26 mouse cellular contexts compared by ENCODE assay signal in the genomic region with DNA sequence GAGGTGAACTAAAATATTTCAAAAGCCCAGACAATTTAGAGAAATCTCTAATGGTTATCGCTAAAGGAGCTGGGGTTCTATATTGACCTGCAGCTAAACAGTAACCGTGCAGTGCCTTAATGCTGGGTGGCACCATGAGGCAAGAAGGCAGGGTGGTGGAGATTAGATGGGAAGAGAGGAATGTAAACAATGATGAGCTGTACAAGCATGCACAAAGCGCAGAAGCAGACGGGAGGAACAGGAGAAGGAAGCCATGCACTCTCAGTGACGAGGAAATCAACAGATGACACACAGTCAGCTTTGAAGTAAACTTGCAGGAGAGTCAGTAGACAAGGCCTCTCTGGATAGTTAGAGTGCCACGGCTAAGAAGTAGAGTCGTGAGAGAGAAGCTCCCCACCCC.
DNase-seq lines count a peak whose midpoint lies in the region; ATAC-seq and TF ChIP-seq lines count a peak whose summit lies in the region.
"Had no signal": no experiment of that assay in that cellular context is flagged by ENCODE, and none has a peak within 500 bp of the region (broad histone marks: within the 10 kb centered on the region; RNA-seq: fewer than 3 reads in every experiment).

No protein-coding gene starts in this region.

- peaks cover 5% of the 10 kb centered on the region for H3K4me1 ChIP-seq in heart, postnatal 0 days (ENCODE audit: control insufficient read depth, insufficient read depth)
- no peaks in the 10 kb centered on the region for H3K4me1 ChIP-seq in intestine, embryonic 15.5 days (replicated peaks)
- H3K4me1 ChIP-seq in intestine, embryonic 16.5 days (ENCODE audit: control insufficient read depth, insufficient read depth, low read length), result peaks cover 6% of the 10 kb centered on the region; the same call in 1 of the 2 replicates
- no peaks in the 10 kb centered on the region for H3K4me1 ChIP-seq in midbrain, embryonic 16.5 days (ENCODE audit: control insufficient read depth, insufficient read depth, low read length)
- no peaks in the 10 kb centered on the region for H3K4me1 ChIP-seq in forebrain, embryonic 13.5 days
- H3K4me1 ChIP-seq: embryonic facial prominence, embryonic 10.5 days; embryonic facial prominence, embryonic 13.5 days; forebrain, embryonic 12.5 days had no signal

- no peak for TF ChIP-seq CTCF in heart, postnatal 0 days (IDR thresholded peaks at IDR 0.05; ENCODE audit: low read depth)

- H3K4me2 ChIP-seq in heart, postnatal 0 days (ENCODE audit: low read depth, low read length), result no peak overlapping the region
- H3K4me2 ChIP-seq in intestine, embryonic 15.5 days (replicated peaks), result no peak overlapping the region
- no peak overlapping the region for H3K4me2 ChIP-seq in intestine, embryonic 16.5 days (ENCODE audit: low read depth, low read length)
- no peak overlapping the region for H3K4me2 ChIP-seq in midbrain, embryonic 16.5 days (ENCODE audit: low read length)
- no peak overlapping the region for H3K4me2 ChIP-seq in forebrain, embryonic 13.5 days
- H3K4me2 ChIP-seq: embryonic facial prominence, embryonic 13.5 days; forebrain, embryonic 12.5 days; heart, embryonic 12.5 days; heart, embryonic 15.5 days; hindbrain, embryonic 14.5 days had no signal

- no peak for DNase-seq in heart, postnatal 0 days (ENCODE audit: low spot score)
- DNase-seq in heart, postnatal 36 days, result no peak
- DNase-seq: adrenal gland, adult 8-10 months; adrenal gland, postnatal 25 days; cerebellum, adult 11-12 months; cerebellum, adult 8-10 months; cerebellum, postnatal 10 days; cerebellum, postnatal 36 days; embryo, embryonic 11 days; gastrocnemius, postnatal 10 days; gastrocnemius, postnatal 36 days had no signal

- no peaks in the 10 kb centered on the region for H3K9me3 ChIP-seq in heart, postnatal 0 days (replicated peaks; ENCODE audit: control insufficient read depth, low read length)
- no peaks in the 10 kb centered on the region for H3K9me3 ChIP-seq in intestine, embryonic 15.5 days
- H3K9me3 ChIP-seq in intestine, embryonic 16.5 days (ENCODE audit: control insufficient read depth, low read length), result no peaks in the 10 kb centered on the region
- H3K9me3 ChIP-seq in midbrain, embryonic 16.5 days (replicated peaks; ENCODE audit: control insufficient read depth, low read length, poor library complexity, severe bottlenecking), result no peaks in the 10 kb centered on the region
- H3K9me3 ChIP-seq in forebrain, embryonic 13.5 days (replicated peaks), result no peaks in the 10 kb centered on the region
- H3K9me3 ChIP-seq: embryonic facial prominence, embryonic 10.5 days; embryonic facial prominence, embryonic 13.5 days; forebrain, embryonic 12.5 days; heart, embryonic 12.5 days; heart, embryonic 15.5 days had no signal

- intact Hi-C loops in heart, postnatal 36 days (cut with DNase I), result no loop called here

- no peak for ATAC-seq in heart, postnatal 0 days (ENCODE audit: insufficient read depth, low read depth)
- peak; percentile 65 for ATAC-seq in intestine, embryonic 15.5 days
- ATAC-seq in intestine, embryonic 16.5 days, result peak; percentile 52; the same call in 1 of the 2 replicates
- ATAC-seq in midbrain, embryonic 16.5 days, result no peak
- ATAC-seq in forebrain, embryonic 13.5 days, result no peak
- ATAC-seq: CD4-positive, CD25-positive, alpha-beta regulatory T cell, adult 4 months; forebrain, embryonic 16.5 days; hindbrain, postnatal 0 days; inflammation-experienced regulatory T-cells, adult 6 months had no signal

- 34% methylated on average over 7 of the region's 7 CpGs for WGBS in heart, postnatal 0 days
- 25% methylated on average over 7 of the region's 7 CpGs for WGBS in intestine, embryonic 15.5 days
- WGBS in intestine, embryonic 16.5 days, result 29% methylated on average over 7 of the region's 7 CpGs
- 84% methylated on average over 7 of the region's 7 CpGs for WGBS in midbrain, embryonic 16.5 days
- WGBS in forebrain, embryonic 13.5 days, result 91% methylated on average over 7 of the region's 7 CpGs

- TF ChIP-seq EP300 in heart, postnatal 0 days (IDR thresholded peaks at IDR 0.05; ENCODE audit: low read depth), result no peak

- H3K4me3 ChIP-seq in heart, postnatal 0 days (ENCODE audit: low read depth, low read length), result no peak overlapping the region
- H3K4me3 ChIP-seq in intestine, embryonic 15.5 days (replicated peaks), result no peak overlapping the region
- H3K4me3 ChIP-seq in intestine, embryonic 16.5 days (ENCODE audit: low read length), result no peak overlapping the region
- H3K4me3 ChIP-seq in midbrain, embryonic 16.5 days (ENCODE audit: low read depth, low read length), result no peak overlapping the region
- no peak overlapping the region for H3K4me3 ChIP-seq in forebrain, embryonic 13.5 days
- H3K4me3 ChIP-seq: embryonic facial prominence, embryonic 10.5 days; embryonic facial prominence, embryonic 13.5 days; erythroblast, embryonic 14.5 days; forebrain, embryonic 12.5 days; heart, embryonic 12.5 days; heart, embryonic 15.5 days had no signal

- H3K36me3 ChIP-seq in heart, postnatal 0 days (replicated peaks; ENCODE audit: control insufficient read depth, insufficient read depth, low read length), result no peaks in the 10 kb centered on the region
- no peaks in the 10 kb centered on the region for H3K36me3 ChIP-seq in intestine, embryonic 15.5 days
- H3K36me3 ChIP-seq in intestine, embryonic 16.5 days (ENCODE audit: control insufficient read depth, insufficient read depth, low read length), result no peaks in the 10 kb centered on the region
- no peaks in the 10 kb centered on the region for H3K36me3 ChIP-seq in midbrain, embryonic 16.5 days (ENCODE audit: control insufficient read depth, insufficient read depth, low read length)
- no peaks in the 10 kb centered on the region for H3K36me3 ChIP-seq in forebrain, embryonic 13.5 days (ENCODE audit: poor library complexity, severe bottlenecking)
- H3K36me3 ChIP-seq: embryonic facial prominence, embryonic 10.5 days; embryonic facial prominence, embryonic 13.5 days; forebrain, embryonic 12.5 days; heart, embryonic 12.5 days; heart, embryonic 15.5 days had no signal

- no peak overlapping the region for H3K9ac ChIP-seq in heart, postnatal 0 days (replicated peaks; ENCODE audit: low read depth, low read length)
- H3K9ac ChIP-seq in intestine, embryonic 15.5 days, result no peak overlapping the region
- no peak overlapping the region for H3K9ac ChIP-seq in intestine, embryonic 16.5 days (ENCODE audit: low read depth, low read length)
- no peak overlapping the region for H3K9ac ChIP-seq in midbrain, embryonic 16.5 days (ENCODE audit: low read depth, low read length)
- H3K9ac ChIP-seq in forebrain, embryonic 13.5 days, result no peak overlapping the region
- H3K9ac ChIP-seq: embryonic facial prominence, embryonic 13.5 days; forebrain, embryonic 12.5 days; heart, embryonic 12.5 days; heart, embryonic 15.5 days; hindbrain, embryonic 14.5 days had no signal

- H3K27me3 ChIP-seq in heart, postnatal 0 days (ENCODE audit: control insufficient read depth, insufficient read depth, low read length), result no peaks in the 10 kb centered on the region
- H3K27me3 ChIP-seq in intestine, embryonic 15.5 days (replicated peaks), result no peaks in the 10 kb centered on the region
- H3K27me3 ChIP-seq in intestine, embryonic 16.5 days (replicated peaks; ENCODE audit: control insufficient read depth, insufficient read depth, low read length), result no peaks in the 10 kb centered on the region
- no peaks in the 10 kb centered on the region for H3K27me3 ChIP-seq in midbrain, embryonic 16.5 days (ENCODE audit: control insufficient read depth, insufficient read depth, low read depth, low read length)
- no peaks in the 10 kb centered on the region for H3K27me3 ChIP-seq in forebrain, embryonic 13.5 days
- H3K27me3 ChIP-seq: embryonic facial prominence, embryonic 13.5 days; forebrain, embryonic 12.5 days; heart, embryonic 12.5 days; heart, embryonic 15.5 days had no signal

- peak overlapping the region; percentile 11; the same call in 1 of the 2 replicates for H3K27ac ChIP-seq in heart, postnatal 0 days (ENCODE audit: low read depth)
- H3K27ac ChIP-seq in intestine, embryonic 15.5 days, result no peak overlapping the region
- no peak overlapping the region for H3K27ac ChIP-seq in intestine, embryonic 16.5 days (ENCODE audit: low read length)
- H3K27ac ChIP-seq in midbrain, embryonic 16.5 days (ENCODE audit: low read length), result no peak overlapping the region
- H3K27ac ChIP-seq in forebrain, embryonic 13.5 days, result no peak overlapping the region
- H3K27ac ChIP-seq: embryonic facial prominence, embryonic 10.5 days; embryonic facial prominence, embryonic 13.5 days; forebrain, embryonic 12.5 days; heart, embryonic 15.5 days; hindbrain, embryonic 14.5 days; hindbrain, postnatal 0 days had no signal

Comparison
In these comparisons a context has a peak if more than half of its experiments do, and no peak if none do; other contexts are left out.
1. ATAC-seq: peak in intestine, embryonic 15.5 days (single experiment) and intestine, embryonic 16.5 days (single experiment); none in heart, postnatal 0 days (single experiment), midbrain, embryonic 16.5 days (single experiment) and forebrain, embryonic 13.5 days (single experiment).